Mouse (Mus musculus): ENCODE measurements around the gene Apobr. TPM values are rescaled to one million over a fixed set of nuclear protein-coding genes. Genes with fewer than 3 reads are reported as not detected.
A peak's percentile ranks its signal among the peaks of the same experiment; 100 is the strongest.

The Apobr gene
- polyA plus RNA-seq, 1 experiment from 2014 or later = 0.36 TPM

DNA sequence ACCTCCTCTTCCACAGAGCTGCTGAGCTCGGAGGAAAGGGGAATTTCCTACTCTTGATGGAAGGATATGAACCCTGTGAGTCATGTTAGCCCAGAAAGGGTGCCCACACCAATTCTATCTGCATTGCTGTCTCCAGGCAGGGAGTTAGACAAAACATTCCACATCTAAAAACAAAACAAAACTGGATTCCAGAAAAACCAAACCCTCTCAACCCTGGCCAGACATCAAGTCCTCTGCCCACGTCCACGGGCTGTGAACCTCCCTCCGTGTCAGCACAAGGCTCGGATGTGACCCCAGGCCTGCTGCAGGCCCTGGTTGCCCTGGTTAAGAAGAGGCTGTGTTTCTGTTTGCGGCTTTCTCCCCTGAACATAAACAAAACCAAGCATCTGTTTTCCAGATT, 43.4 kb downstream of the Apobr start:
- Histone ChIP-seq H3K36me3 (replicated peaks; ENCODE audit: control insufficient read depth, insufficient read depth) (no peaks in the 10 kb centered on the region), H3K4me3 (replicated peaks; ENCODE audit: low read length) (no peak overlapping the region), H3K9ac (no peak overlapping the region), H3K27ac (no peak overlapping the region), H3K4me2 (replicated peaks) (no peak overlapping the region), H3K9me3 (ENCODE audit: control insufficient read depth, low read length) (no peaks in the 10 kb centered on the region), H3K27me3 (ENCODE audit: control insufficient read depth, insufficient read depth, low read length) (no peaks in the 10 kb centered on the region), H3K4me1 (replicated peaks; ENCODE audit: control insufficient read depth, insufficient read depth, low read length) (no peaks in the 10 kb centered on the region)
- no peak for ATAC-seq (ENCODE audit: low FRiP score)
- 83% methylated on average over 6 of the region's 6 CpGs for WGBS
- no peak for DNase-seq (ENCODE audit: low spot score)

GRCm38 (mm10) chr7:126629915-126630314, 45.2 kb downstream of the Apobr start:
- H3K27me3 ChIP-seq (ENCODE audit: control insufficient read depth, insufficient read depth, low read length) = no peaks in the 10 kb centered on the region
- H3K27ac ChIP-seq = no peak overlapping the region
- H3K9ac ChIP-seq = no peak overlapping the region
- H3K36me3 ChIP-seq (replicated peaks; ENCODE audit: control insufficient read depth, insufficient read depth) = no peaks in the 10 kb centered on the region
- no peaks in the 10 kb centered on the region for H3K9me3 ChIP-seq (ENCODE audit: control insufficient read depth, low read length)
- no peaks in the 10 kb centered on the region for H3K4me1 ChIP-seq (replicated peaks; ENCODE audit: control insufficient read depth, insufficient read depth, low read length)
- 28% methylated on average over 3 of the region's 3 CpGs for WGBS
- no peak overlapping the region for H3K4me2 ChIP-seq (replicated peaks)
- ATAC-seq (ENCODE audit: low FRiP score) (no peak), DNase-seq (ENCODE audit: low spot score) (no peak)
- H3K4me3 ChIP-seq (replicated peaks; ENCODE audit: low read length) = no peak overlapping the region

- H3K27ac ChIP-seq = no peak within 1 kb of the TSS
- H3K9me3 ChIP-seq (ENCODE audit: control insufficient read depth, low read length) = no peaks in the 10 kb centered on the region
- 93% methylated on average over 4 of the region's 4 CpGs for WGBS
- no peak within 1 kb of the TSS for H3K9ac ChIP-seq
- no peak for DNase-seq (ENCODE audit: low spot score)
- H3K4me1 ChIP-seq (replicated peaks; ENCODE audit: control insufficient read depth, insufficient read depth, low read length) = no peaks in the 10 kb centered on the region
- H3K4me2 ChIP-seq (replicated peaks) = no peak within 1 kb of the TSS
- no peaks in the 10 kb centered on the region for H3K36me3 ChIP-seq (replicated peaks; ENCODE audit: control insufficient read depth, insufficient read depth)
- no peak for ATAC-seq (ENCODE audit: low FRiP score)
- H3K4me3 ChIP-seq (replicated peaks; ENCODE audit: low read length) = no peak within 1 kb of the TSS
- H3K27me3 ChIP-seq (ENCODE audit: control insufficient read depth, insufficient read depth, low read length) = no peaks in the 10 kb centered on the region
Measured at GRCm38 (mm10) chr7:126630824-126631518, 46.2 kb downstream of the Apobr start, which contains the start of gene Nupr1. TSS of gene Nupr1 (minus strand) at chr7:126630861.

DNA sequence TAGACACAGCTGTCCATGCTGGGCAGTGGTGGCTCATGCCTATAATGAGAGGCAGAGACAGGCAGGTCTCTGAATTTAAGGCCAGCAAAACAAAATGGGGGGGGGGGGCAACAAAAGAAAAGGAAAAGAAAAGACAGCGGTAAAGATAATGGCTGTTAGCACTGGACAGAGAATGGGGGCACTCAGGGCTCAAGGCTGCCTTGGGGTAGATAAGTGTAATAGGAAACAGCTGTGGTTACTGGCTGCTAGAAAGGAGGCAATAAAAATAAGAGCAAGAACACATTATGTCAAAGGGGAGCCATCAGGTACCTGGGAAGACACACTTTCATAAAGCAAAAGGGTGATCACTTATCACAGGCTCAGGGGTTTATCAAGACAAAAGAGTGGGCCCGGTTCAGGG, 47.7 kb downstream of the Apobr start:
- Histone ChIP-seq H3K4me2 (replicated peaks) (no peak overlapping the region), H3K36me3 (replicated peaks; ENCODE audit: control insufficient read depth, insufficient read depth) (no peaks in the 10 kb centered on the region), H3K27me3 (ENCODE audit: control insufficient read depth, insufficient read depth, low read length) (no peaks in the 10 kb centered on the region), H3K9ac (no peak overlapping the region), H3K4me1 (replicated peaks; ENCODE audit: control insufficient read depth, insufficient read depth, low read length) (no peaks in the 10 kb centered on the region), H3K27ac (no peak overlapping the region), H3K9me3 (ENCODE audit: control insufficient read depth, low read length) (no peaks in the 10 kb centered on the region), H3K4me3 (replicated peaks; ENCODE audit: low read length) (no peak overlapping the region)
- DNase-seq (ENCODE audit: low spot score) = no peak
- no peak for ATAC-seq (ENCODE audit: low FRiP score)
- WGBS = 86% methylated on average over 2 of the region's 2 CpGs

- H3K4me2 ChIP-seq (replicated peaks) = no peak overlapping the region
- no peak for ATAC-seq (ENCODE audit: low FRiP score)
- H3K27me3 ChIP-seq (ENCODE audit: control insufficient read depth, insufficient read depth, low read length) = no peaks in the 10 kb centered on the region
- no peak for DNase-seq (ENCODE audit: low spot score)
- H3K9ac ChIP-seq = no peak overlapping the region
- H3K4me3 ChIP-seq (replicated peaks; ENCODE audit: low read length) = no peak overlapping the region
- H3K4me1 ChIP-seq (replicated peaks; ENCODE audit: control insufficient read depth, insufficient read depth, low read length) = no peaks in the 10 kb centered on the region
- no peak overlapping the region for H3K27ac ChIP-seq
- H3K36me3 ChIP-seq (replicated peaks; ENCODE audit: control insufficient read depth, insufficient read depth) = no peaks in the 10 kb centered on the region
- no peaks in the 10 kb centered on the region for H3K9me3 ChIP-seq (ENCODE audit: control insufficient read depth, low read length)
Measured at GRCm38 (mm10) chr7:126635375-126635774, 50.6 kb downstream of the Apobr start.

GRCm38 (mm10) chr7:126636733-126637520, 52.2 kb downstream of the Apobr start:
- 21% methylated on average over 4 of the region's 4 CpGs for WGBS
- DNase-seq (ENCODE audit: low spot score) = peak; percentile 44
- Histone ChIP-seq H3K4me1 (replicated peaks; ENCODE audit: control insufficient read depth, insufficient read depth, low read length) (no peaks in the 10 kb centered on the region), H3K9ac (no peak overlapping the region), H3K9me3 (ENCODE audit: control insufficient read depth, low read length) (no peaks in the 10 kb centered on the region), H3K4me3 (replicated peaks; ENCODE audit: low read length) (no peak overlapping the region), H3K27ac (no peak overlapping the region), H3K36me3 (replicated peaks; ENCODE audit: control insufficient read depth, insufficient read depth) (no peaks in the 10 kb centered on the region), H3K27me3 (ENCODE audit: control insufficient read depth, insufficient read depth, low read length) (no peaks in the 10 kb centered on the region), H3K4me2 (replicated peaks) (no peak overlapping the region)
- ATAC-seq (ENCODE audit: low FRiP score) = no peak

Small RNAs within 50 kb of the gene (microRNA-seq; reads per million reads assigned to microRNA genes)
- gene Mir7059 = 3.7 reads per million, percentile 16 among the genes with 10 or more reads in this experiment

Other genes with a start within 250 kb of the Apobr start
- gene Lat, start 215.4 kb upstream of the Apobr start, polyA plus RNA-seq (2014; fragmentation: Nextera tagmentation; extraction: Ambion mirVana) = 0.77 and 0.78 TPM in 2 replicates
- gene Spns1, start 207.5 kb upstream of the Apobr start, polyA plus RNA-seq (2014; fragmentation: Nextera tagmentation; extraction: Ambion mirVana) = 64.5 and 67.9 TPM in 2 replicates
- gene Nfatc2ip, start 188.2 kb upstream of the Apobr start, polyA plus RNA-seq (2014; fragmentation: Nextera tagmentation; extraction: Ambion mirVana) = 3.9 and 4.0 TPM in 2 replicates
- gene Cd19, start 170.1 kb upstream of the Apobr start, polyA plus RNA-seq (2014; fragmentation: Nextera tagmentation; extraction: Ambion mirVana) = not detected in 2 replicates
- gene Rabep2, start 156.2 kb upstream of the Apobr start, polyA plus RNA-seq (2014; fragmentation: Nextera tagmentation; extraction: Ambion mirVana) = 18.9 and 20.2 TPM in 2 replicates
- gene Atp2a1, start 121.8 kb upstream of the Apobr start, polyA plus RNA-seq (2014; fragmentation: Nextera tagmentation; extraction: Ambion mirVana) = 0.30 and 0.31 TPM in 2 replicates
- 60.3 and 64.1 TPM in 2 replicates for gene Sh2b1, start 109.5 kb upstream of the Apobr start, polyA plus RNA-seq (2014; fragmentation: Nextera tagmentation; extraction: Ambion mirVana)
- gene Tufm, start 97.6 kb upstream of the Apobr start, polyA plus RNA-seq (2014; fragmentation: Nextera tagmentation; extraction: Ambion mirVana) = 116 and 136 TPM in 2 replicates
- gene Atxn2l, start 81.5 kb upstream of the Apobr start, polyA plus RNA-seq (2014; fragmentation: Nextera tagmentation; extraction: Ambion mirVana) = 72.6 and 73.7 TPM in 2 replicates
- 162 and 165 TPM in 2 replicates for gene Eif3c, start 18.5 kb upstream of the Apobr start, polyA plus RNA-seq (2014; fragmentation: Nextera tagmentation; extraction: Ambion mirVana)
- gene Cln3, start 875 bp downstream of the Apobr start, polyA plus RNA-seq (2014; fragmentation: Nextera tagmentation; extraction: Ambion mirVana) = 24.7 and 24.8 TPM in 2 replicates
- gene Il27, start 10.0 kb downstream of the Apobr start, polyA plus RNA-seq (2014; fragmentation: Nextera tagmentation; extraction: Ambion mirVana) = not detected in 2 replicates
- gene Nupr1, start 45.9 kb downstream of the Apobr start, polyA plus RNA-seq (2014; fragmentation: Nextera tagmentation; extraction: Ambion mirVana) = 11.4 and 12.4 TPM in 2 replicates
- gene Sgf29, start 64.4 kb downstream of the Apobr start, polyA plus RNA-seq (2014; fragmentation: Nextera tagmentation; extraction: Ambion mirVana) = 58.0 and 61.1 TPM in 2 replicates
- gene Sult1a1, start 91.5 kb downstream of the Apobr start, polyA plus RNA-seq (2014; fragmentation: Nextera tagmentation; extraction: Ambion mirVana) = 2.5 and 5.3 TPM in 2 replicates
- 124 and 159 TPM in 2 replicates for gene Bola2, start 110.5 kb downstream of the Apobr start, polyA plus RNA-seq (2014; fragmentation: Nextera tagmentation; extraction: Ambion mirVana)
- 10.7 and 10.9 TPM in 2 replicates for gene Slx1b, start 110.8 kb downstream of the Apobr start, polyA plus RNA-seq (2014; fragmentation: Nextera tagmentation; extraction: Ambion mirVana)
- 82.2 and 99.7 TPM in 2 replicates for gene Coro1a, start 122.8 kb downstream of the Apobr start, polyA plus RNA-seq (2014; fragmentation: Nextera tagmentation; extraction: Ambion mirVana)
- gene Mapk3, start 174.7 kb downstream of the Apobr start, polyA plus RNA-seq (2014; fragmentation: Nextera tagmentation; extraction: Ambion mirVana) = 96.5 and 97.0 TPM in 2 replicates
- gene Gdpd3, start 181.4 kb downstream of the Apobr start, polyA plus RNA-seq (2014; fragmentation: Nextera tagmentation; extraction: Ambion mirVana) = 1.0 and 1.8 TPM in 2 replicates
- gene Ypel3, start 192.0 kb downstream of the Apobr start, polyA plus RNA-seq (2014; fragmentation: Nextera tagmentation; extraction: Ambion mirVana) = 206 and 218 TPM in 2 replicates
- gene Tbx6, start 196.5 kb downstream of the Apobr start, polyA plus RNA-seq (2014; fragmentation: Nextera tagmentation; extraction: Ambion mirVana) = 0.21 and 0.26 TPM in 2 replicates
- 177 and 182 TPM in 2 replicates for gene Ppp4c, start 207.6 kb downstream of the Apobr start, polyA plus RNA-seq (2014; fragmentation: Nextera tagmentation; extraction: Ambion mirVana)
- gene Fam57b, start 212.7 kb downstream of the Apobr start, polyA plus RNA-seq (2014; fragmentation: Nextera tagmentation; extraction: Ambion mirVana) = 53.2 and 54.7 TPM in 2 replicates
- 0.74 TPM in 1 of 2 replicates, not detected in the other for gene 4930451I11Rik, start 246.7 kb downstream of the Apobr start, polyA plus RNA-seq (2014; fragmentation: Nextera tagmentation; extraction: Ambion mirVana)